Mouse (Mus musculus): ENCODE measurements around the gene Mlh1.

The Mlh1 gene

DNA sequence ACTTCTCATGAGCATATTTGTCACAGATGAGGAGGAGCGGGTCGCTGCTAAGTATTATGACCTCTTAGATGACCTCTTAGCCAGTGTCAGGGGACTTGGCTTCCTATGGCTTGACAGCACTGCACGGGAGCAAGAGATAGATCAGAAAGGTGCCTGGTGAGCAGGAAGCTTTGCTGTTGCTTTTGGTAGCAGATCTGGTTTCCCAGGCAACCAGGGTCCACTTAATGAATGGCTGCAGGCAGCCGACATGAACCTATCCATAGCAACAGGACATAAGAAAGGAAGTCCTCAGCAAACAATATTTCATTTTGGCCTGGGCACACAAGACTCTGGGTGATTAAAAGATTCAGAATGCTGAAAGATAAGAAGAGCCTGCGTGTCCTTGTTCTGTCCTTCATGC lies 14.1 kb upstream of the Mlh1 start:
- DNase-seq (ENCODE audit: low spot score in 2 of 2), result no peak

GRCm38 (mm10) chr9:111285061-111285460 lies 13.5 kb upstream of the Mlh1 start:
- no peak for DNase-seq (ENCODE audit: low spot score in 2 of 2)

- DNase-seq (ENCODE audit: low spot score in 2 of 2), result no peak
Measured at GRCm38 (mm10) chr9:111275156-111275555, 3.6 kb upstream of the Mlh1 start.

DNA sequence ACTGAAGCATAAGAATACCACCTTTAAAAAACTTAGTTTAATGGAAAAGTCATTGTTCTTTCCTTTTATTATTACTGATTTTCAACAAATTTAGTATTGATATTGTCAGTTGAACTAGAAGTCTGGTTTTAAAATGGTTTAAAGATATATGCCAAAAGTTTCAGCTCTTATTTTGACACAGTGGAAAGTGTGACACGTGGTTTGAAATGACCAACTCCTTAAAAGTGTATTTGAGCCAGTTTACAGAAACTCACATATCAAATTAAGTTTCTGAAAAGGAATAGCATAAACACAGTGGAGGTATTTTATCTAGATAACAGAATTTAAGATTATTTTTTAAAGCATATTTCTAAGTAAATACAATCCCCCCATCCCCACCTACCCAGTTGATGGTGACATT lies 2.4 kb upstream of the Mlh1 start:
- no peak for DNase-seq (ENCODE audit: low spot score in 2 of 2)

GRCm38 (mm10) chr9:111272996-111273785 lies 1.6 kb upstream of the Mlh1 start:
- no peak for DNase-seq (ENCODE audit: low spot score in 2 of 2)

GRCm38 (mm10) chr9:111272356-111272755 lies 765 bp upstream of the Mlh1 start:
- peak; percentile 18 to 21 for DNase-seq (ENCODE audit: low spot score in 2 of 2)

- no peak for DNase-seq (ENCODE audit: low spot score in 2 of 2)
Measured at GRCm38 (mm10) chr9:111271056-111271433, 546 bp downstream of the Mlh1 start.

DNA sequence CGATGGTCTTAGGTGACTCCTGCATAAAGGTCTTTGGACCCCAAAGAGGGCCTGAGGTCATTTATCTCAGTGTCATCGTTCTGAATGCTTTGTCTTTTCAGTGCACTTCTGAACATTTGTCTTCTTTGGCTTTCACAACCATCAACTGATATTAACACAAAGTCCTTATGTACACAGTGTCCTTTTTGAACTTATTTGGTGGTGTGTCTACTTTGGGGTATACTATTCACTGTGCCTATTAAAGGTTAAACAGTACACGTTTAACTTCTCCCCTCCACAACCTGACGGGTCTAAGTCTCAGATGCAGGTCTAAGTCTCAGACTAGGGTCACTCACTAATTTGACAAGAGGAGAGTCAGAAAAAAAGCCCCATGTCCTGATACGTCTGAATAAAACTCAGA lies 985 bp downstream of the Mlh1 start:
- DNase-seq (ENCODE audit: low spot score in 2 of 2), result no peak

DNA sequence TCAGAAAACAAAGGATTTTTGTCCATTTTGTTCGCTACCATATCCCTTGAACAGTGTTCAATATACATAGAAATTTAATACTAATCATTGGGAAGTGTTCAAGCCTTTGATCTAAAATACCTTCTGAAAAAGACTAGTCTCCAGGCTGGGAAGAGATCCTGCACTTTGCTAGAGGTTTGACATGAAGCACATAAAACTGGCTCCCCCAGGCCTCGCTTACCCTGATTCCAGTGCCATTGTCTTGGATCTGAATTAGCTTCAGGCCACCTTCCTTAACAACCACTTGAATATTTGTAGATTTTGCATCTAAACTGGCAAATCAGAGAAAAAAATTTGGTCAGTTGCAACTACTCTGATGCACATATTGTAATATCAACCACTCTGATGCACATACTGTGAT lies 3.6 kb downstream of the Mlh1 start:
- no peak for DNase-seq (ENCODE audit: low spot score in 2 of 2)

- DNase-seq (ENCODE audit: low spot score in 2 of 2), result no peak
Measured at GRCm38 (mm10) chr9:111261356-111261755, 10.2 kb downstream of the Mlh1 start.

- DNase-seq (ENCODE audit: low spot score in 2 of 2), result peak; percentile 28 to 36
Measured at GRCm38 (mm10) chr9:111260360-111260985, 11.1 kb downstream of the Mlh1 start.

- DNase-seq (ENCODE audit: low spot score in 2 of 2), result no peak
Measured at GRCm38 (mm10) chr9:111252161-111252869, 19.3 kb downstream of the Mlh1 start.

GRCm38 (mm10) chr9:111247682-111248246 lies 23.8 kb downstream of the Mlh1 start:
- DNase-seq (ENCODE audit: low spot score in 2 of 2), result no peak

- DNase-seq (ENCODE audit: low spot score in 2 of 2), result no peak
Measured at GRCm38 (mm10) chr9:111245546-111245945, 26.0 kb downstream of the Mlh1 start.

- no peak for DNase-seq (ENCODE audit: low spot score in 2 of 2)
Measured at GRCm38 (mm10) chr9:111243384-111243783, 28.2 kb downstream of the Mlh1 start.

DNA sequence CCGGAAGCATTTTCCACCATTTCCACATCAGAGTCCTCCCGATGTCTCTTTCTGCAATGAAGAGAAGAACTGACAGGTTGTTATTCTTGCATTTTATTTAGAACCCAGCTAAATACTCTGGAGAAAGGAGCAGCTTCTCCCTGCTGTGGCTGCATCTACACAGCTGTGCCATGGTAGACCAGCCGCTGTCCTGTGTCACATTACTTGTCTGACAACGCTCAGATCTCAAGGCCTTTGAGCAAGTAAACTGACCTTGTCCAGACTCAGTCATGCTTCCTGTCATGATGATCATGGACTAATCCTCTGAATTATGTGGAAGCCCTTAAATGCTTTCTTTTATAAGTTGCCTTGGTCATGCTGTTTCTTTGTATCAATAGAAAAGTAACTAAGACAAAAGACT lies 31.8 kb downstream of the Mlh1 start:
- no peak for DNase-seq (ENCODE audit: low spot score in 2 of 2)

DNA sequence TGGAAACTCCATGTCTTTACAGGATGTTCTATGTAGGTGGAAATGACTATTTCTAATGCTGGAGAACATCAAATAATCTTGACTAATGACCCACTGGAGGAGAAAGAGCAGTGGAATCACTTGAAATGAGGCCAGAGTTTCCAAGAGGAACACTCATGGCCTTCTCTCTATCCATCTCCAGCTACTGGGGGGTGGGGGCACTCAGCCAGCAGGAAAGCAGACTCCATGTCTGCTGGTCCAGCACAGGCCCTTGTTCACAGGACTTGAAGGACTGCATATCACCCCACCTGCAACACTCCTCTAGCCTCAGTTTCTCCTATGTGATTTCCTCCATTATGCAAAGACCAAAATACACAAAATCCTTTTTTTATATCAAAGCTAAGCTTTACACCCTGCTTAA lies 33.9 kb downstream of the Mlh1 start:
- no peak for DNase-seq (ENCODE audit: low spot score in 2 of 2)

- DNase-seq (ENCODE audit: low spot score in 2 of 2), result no peak
Measured at GRCm38 (mm10) chr9:111234701-111235100, 36.9 kb downstream of the Mlh1 start.

GRCm38 (mm10) chr9:111228446-111228845 lies 43.1 kb downstream of the Mlh1 start:
- DNase-seq (ENCODE audit: low spot score in 2 of 2), result no peak

DNA sequence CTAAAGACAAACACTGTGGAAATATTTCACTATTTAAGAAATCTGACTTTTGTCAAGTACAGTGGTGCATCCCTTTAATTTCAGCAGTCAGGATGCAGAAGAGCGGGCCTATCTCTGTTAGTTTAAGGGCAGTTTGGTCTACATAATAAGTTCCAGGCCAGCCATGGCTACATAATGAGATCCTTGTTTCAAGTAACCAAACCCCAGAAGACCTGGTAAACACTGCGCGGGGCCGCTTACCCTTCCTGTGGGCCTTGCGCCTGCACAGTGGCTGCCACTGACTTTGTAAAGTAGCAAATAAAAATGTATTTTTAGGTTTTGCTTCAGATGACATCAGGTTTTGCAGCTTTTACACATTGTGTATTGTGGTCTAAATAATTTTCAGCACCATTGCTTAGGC lies 48.2 kb downstream of the Mlh1 start:
- DNase-seq (ENCODE audit: low spot score in 2 of 2), result no peak

- DNase-seq (ENCODE audit: low spot score in 2 of 2), result no peak
Measured at GRCm38 (mm10) chr9:111221580-111221979, 50.0 kb downstream of the Mlh1 start.

DNA sequence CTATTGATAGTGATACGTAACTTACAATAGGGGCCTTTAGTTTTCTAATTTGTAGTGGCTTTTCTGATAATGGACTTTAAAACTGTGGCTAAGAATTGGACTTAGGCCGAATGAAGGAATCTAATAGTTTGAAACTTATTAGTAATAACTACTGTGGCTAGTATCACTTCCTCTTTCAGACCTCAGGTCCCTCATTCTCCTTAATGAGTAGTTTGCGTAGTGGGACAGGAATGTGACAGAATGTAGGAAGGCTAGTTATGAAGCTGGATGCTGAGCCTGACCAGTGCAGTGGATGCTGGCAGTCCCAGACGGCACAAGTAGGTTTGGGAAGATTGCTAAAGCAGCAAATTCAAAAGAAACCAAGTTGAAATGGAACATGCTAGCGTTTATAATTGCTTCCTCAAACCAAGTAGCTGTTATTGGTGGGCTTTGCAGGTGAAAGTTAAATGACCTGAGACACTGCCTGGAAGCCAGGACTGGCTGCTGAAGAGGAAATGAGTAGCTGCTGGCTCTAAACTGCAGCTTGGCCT lies 51.0 kb downstream of the Mlh1 start:
- no peak for DNase-seq (ENCODE audit: low spot score in 2 of 2)
